Mouse (Mus musculus): ENCODE data around the gene Purb. TPM values are rescaled to one million over a fixed set of nuclear protein-coding genes. Genes with fewer than 3 reads are reported as not detected.
"Not testable (repeated sequence)": the region's sequence is repeated elsewhere in the genome, so short reads cannot be mapped to it uniquely, and the experiment has no call there.

The Purb gene
- total RNA-seq, 1 experiment, result 49.8 TPM

GRCm38 (mm10) chr11:6468541-6468940, 7.2 kb downstream of the Purb start:
- H3K4me3 ChIP-seq (ENCODE audit: insufficient read depth in 1 of 2, low read depth in 1 of 2, low read length in 2 of 2, poor library complexity in 1 of 2, severe bottlenecking in 1 of 2), result no peak overlapping the region
- H3K9ac ChIP-seq (ENCODE audit: insufficient read depth, low read depth, low read length, poor library complexity, severe bottlenecking), result no peak overlapping the region
- H3K4me1 ChIP-seq (ENCODE audit: control insufficient read depth in 2 of 2, insufficient read depth in 2 of 2, low read length in 2 of 2, poor library complexity in 1 of 2), result peaks cover 2 to 13% of the 10 kb centered on the region in 2 experiments; a peak in 3 of 4 replicates
- no peak for DNase-seq (ENCODE audit: low read depth, low spot score)
- no peaks in the 10 kb centered on the region for H3K9me3 ChIP-seq (ENCODE audit: control insufficient read depth, insufficient read depth, low read depth, low read length)
- peaks cover 4% of the 10 kb centered on the region; the same call in 1 of the 2 replicates for H3K36me3 ChIP-seq (ENCODE audit: control insufficient read depth, insufficient read depth, low read length, poor library complexity, severe bottlenecking)
- in situ Hi-C loops (cut with MboI; ENCODE audit: low sequenced_read_pairs in 2 of 2, unreplicated experiment in 2 of 2), result no loop called here
- no peak for TF ChIP-seq MAFK (IDR thresholded peaks at IDR 0.05; ENCODE audit: insufficient read depth, low read depth, low read length)
- H3K27ac ChIP-seq (ENCODE audit: insufficient read depth, low read depth, low read length, poor library complexity, severe bottlenecking), result no peak overlapping the region

GRCm38 (mm10) chr11:6465122-6465521, 10.6 kb downstream of the Purb start:
- no peak overlapping the region for H3K9ac ChIP-seq (ENCODE audit: insufficient read depth, low read depth, low read length, poor library complexity, severe bottlenecking)

GRCm38 (mm10) chr11:6463159-6463837, 12.4 kb downstream of the Purb start:
- no peak for DNase-seq (ENCODE audit: low read depth, low spot score)
- in situ Hi-C loops (cut with MboI; ENCODE audit: low sequenced_read_pairs in 2 of 2, unreplicated experiment in 2 of 2), result no loop called here

More at GRCm38 (mm10) chr11:6465122-6465521, 10.6 kb downstream of the Purb start:
- H3K36me3 ChIP-seq (ENCODE audit: control insufficient read depth, insufficient read depth, low read length, poor library complexity, severe bottlenecking), result peaks cover 2% of the 10 kb centered on the region; the same call in 1 of the 2 replicates
- no peaks in the 10 kb centered on the region for H3K9me3 ChIP-seq (ENCODE audit: control insufficient read depth, insufficient read depth, low read depth, low read length)
- H3K4me1 ChIP-seq (ENCODE audit: control insufficient read depth in 2 of 2, insufficient read depth in 2 of 2, low read length in 2 of 2, poor library complexity in 1 of 2), result no peaks in the 10 kb centered on the region
- H3K4me3 ChIP-seq (ENCODE audit: insufficient read depth in 1 of 2, low read depth in 1 of 2, low read length in 2 of 2, poor library complexity in 1 of 2, severe bottlenecking in 1 of 2), result no peak overlapping the region
- in situ Hi-C loops (cut with MboI; ENCODE audit: low sequenced_read_pairs in 2 of 2, unreplicated experiment in 2 of 2), result no loop called here
- H3K27ac ChIP-seq (ENCODE audit: insufficient read depth, low read depth, low read length, poor library complexity, severe bottlenecking), result no peak overlapping the region
- no peak for TF ChIP-seq ZC3H11A (IDR thresholded peaks at IDR 0.05; ENCODE audit: borderline replicate concordance, low read depth, low read length)
- TF ChIP-seq CHD2 (IDR thresholded peaks at IDR 0.05; ENCODE audit: low read depth, low read length), result no peak
- no peak for TF ChIP-seq ZNF384 (IDR thresholded peaks at IDR 0.05; ENCODE audit: low read depth, low read length)
- DNase-seq (ENCODE audit: low read depth, low spot score), result no peak

GRCm38 (mm10) chr11:6456083-6456482, 19.6 kb downstream of the Purb start:
- in situ Hi-C loops (cut with MboI; ENCODE audit: low sequenced_read_pairs in 2 of 2, unreplicated experiment in 2 of 2), result no loop called here
- Histone ChIP-seq H3K4me3 (ENCODE audit: insufficient read depth in 1 of 2, low read depth in 1 of 2, low read length in 2 of 2, poor library complexity in 1 of 2, severe bottlenecking in 1 of 2) (no peak overlapping the region), H3K9ac (ENCODE audit: insufficient read depth, low read depth, low read length, poor library complexity, severe bottlenecking) (no peak overlapping the region), H3K36me3 (ENCODE audit: control insufficient read depth, insufficient read depth, low read length, poor library complexity, severe bottlenecking) (no peaks in the 10 kb centered on the region), H3K27ac (ENCODE audit: insufficient read depth, low read depth, low read length, poor library complexity, severe bottlenecking) (no peak overlapping the region), H3K9me3 (ENCODE audit: control insufficient read depth, insufficient read depth, low read depth, low read length) (no peaks in the 10 kb centered on the region), H3K4me1 (ENCODE audit: control insufficient read depth in 2 of 2, insufficient read depth in 2 of 2, low read length in 2 of 2, poor library complexity in 1 of 2) (no peaks in the 10 kb centered on the region)
- no peak for TF ChIP-seq MAFK (IDR thresholded peaks at IDR 0.05; ENCODE audit: insufficient read depth, low read depth, low read length)
- no peak for TF ChIP-seq HCFC1 (IDR thresholded peaks at IDR 0.05; ENCODE audit: borderline replicate concordance, insufficient read depth, low read length)
- no peak for TF ChIP-seq ZNF384 (IDR thresholded peaks at IDR 0.05; ENCODE audit: low read depth, low read length)
- TF ChIP-seq ZC3H11A (IDR thresholded peaks at IDR 0.05; ENCODE audit: borderline replicate concordance, low read depth, low read length), result no peak
- TF ChIP-seq CHD2 (IDR thresholded peaks at IDR 0.05; ENCODE audit: low read depth, low read length), result no peak
- no peak for DNase-seq (ENCODE audit: low read depth, low spot score)

More at GRCm38 (mm10) chr11:6463159-6463837, 12.4 kb downstream of the Purb start:
- Histone ChIP-seq H3K4me1 (ENCODE audit: control insufficient read depth in 2 of 2, insufficient read depth in 2 of 2, low read length in 2 of 2, poor library complexity in 1 of 2) (no peaks in the 10 kb centered on the region), H3K9ac (ENCODE audit: insufficient read depth, low read depth, low read length, poor library complexity, severe bottlenecking) (no peak overlapping the region), H3K4me3 (ENCODE audit: insufficient read depth in 1 of 2, low read depth in 1 of 2, low read length in 2 of 2, poor library complexity in 1 of 2, severe bottlenecking in 1 of 2) (no peak overlapping the region), H3K36me3 (ENCODE audit: control insufficient read depth, insufficient read depth, low read length, poor library complexity, severe bottlenecking) (0 out of 2 replicates have a peak, but pooled peaks cover 2% of the 10 kb centered on the region), H3K27ac (ENCODE audit: insufficient read depth, low read depth, low read length, poor library complexity, severe bottlenecking) (no peak overlapping the region), H3K9me3 (ENCODE audit: control insufficient read depth, insufficient read depth, low read depth, low read length) (no peaks in the 10 kb centered on the region)
- TF ChIP-seq MAFK (IDR thresholded peaks at IDR 0.05; ENCODE audit: insufficient read depth, low read depth, low read length) (no peak), ZNF384 (IDR thresholded peaks at IDR 0.05; ENCODE audit: low read depth, low read length) (0 out of 2 replicates have a peak, but pooled peaks have one; percentile 36)

GRCm38 (mm10) chr11:6448155-6448554, 27.6 kb downstream of the Purb start:
- H3K4me3 ChIP-seq (ENCODE audit: insufficient read depth in 1 of 2, low read depth in 1 of 2, low read length in 2 of 2, poor library complexity in 1 of 2, severe bottlenecking in 1 of 2); H3K36me3 ChIP-seq (ENCODE audit: control insufficient read depth, insufficient read depth, low read length, poor library complexity, severe bottlenecking); in situ Hi-C loops (cut with MboI; ENCODE audit: low sequenced_read_pairs in 2 of 2, unreplicated experiment in 2 of 2); DNase-seq (ENCODE audit: low read depth, low spot score); H3K27ac ChIP-seq (ENCODE audit: insufficient read depth, low read depth, low read length, poor library complexity, severe bottlenecking); H3K9me3 ChIP-seq (ENCODE audit: control insufficient read depth, insufficient read depth, low read depth, low read length); H3K4me1 ChIP-seq (ENCODE audit: control insufficient read depth in 2 of 2, insufficient read depth in 2 of 2, low read length in 2 of 2, poor library complexity in 1 of 2); H3K9ac ChIP-seq (ENCODE audit: insufficient read depth, low read depth, low read length, poor library complexity, severe bottlenecking): not testable (repeated sequence)
